Mouse (Mus musculus) C2C12 (cell line): ENCODE results near the gene Nek8.

ENCODE experiments used
- CTCF ChIP-seq: IDR thresholded peaks from one replicate; pipeline ENCODE4 v1.5.1; 2011; ENCODE audit not compliant: control insufficient read depth, insufficient read depth, insufficient read length
- MAX ChIP-seq: IDR thresholded peaks from one replicate; pipeline ENCODE4 v1.6.1; 2011; ENCODE audit warnings: mild to moderate bottlenecking, control low read depth
- MYOD1 ChIP-seq: IDR thresholded peaks from one replicate; pipeline ENCODE4 v1.6.1; 2011; ENCODE audit warnings: low read depth; ENCODE audit not compliant: control insufficient read depth, insufficient read length
- USF1 ChIP-seq: IDR thresholded peaks from one replicate; pipeline ENCODE4 v1.6.1; 2011; ENCODE audit warnings: low read depth, mild to moderate bottlenecking, control low read depth, moderate library complexity

- TF ChIP-seq CTCF (no peak), MYOD1 (no peak), USF1 (no peak), MAX (no peak)
These were observed 42.1 kb downstream of the Nek8 start for GRCm38 (mm10) chr11:78134344-78134743.
